8 mouse cellular contexts compared by ENCODE assay signal in genomic region chr5:122779277-122779834, GRCm38 (mm10). TPM values are rescaled to one million over a fixed set of nuclear protein-coding genes. Genes with fewer than 3 reads are reported as not detected.
DNase-seq lines count a peak whose midpoint lies in the region; ATAC-seq and TF ChIP-seq lines count a peak whose summit lies in the region.

Gene Camkk2, minus strand, starts transcription at chr5:122779409.

- peak; percentile 70 for ATAC-seq in embryonic facial prominence, embryonic 11.5 days (replicated peaks; ENCODE audit: insufficient number of reproducible peaks, low FRiP score, low TSS enrichment, low read depth)
- peak; percentile 91 for ATAC-seq in granulocyte monocyte progenitor cell, adult 5-6 weeks (replicated peaks; ENCODE audit: poor library complexity, severe bottlenecking)
- ATAC-seq in intestine, postnatal 0 days: peak; percentile 87
- peak; percentile 65 for ATAC-seq in limb, embryonic 12.5 days (ENCODE audit: insufficient number of reproducible peaks, insufficient read depth, low FRiP score, low TSS enrichment, low read depth)
- ATAC-seq in midbrain, embryonic 14.5 days (ENCODE audit: low FRiP score, low TSS enrichment): peak; percentile 74

- H3K9ac ChIP-seq in embryonic facial prominence, embryonic 11.5 days (replicated peaks; ENCODE audit: low read length): peak within 1 kb of the TSS; percentile 85
- peak within 1 kb of the TSS; percentile 89 for H3K9ac ChIP-seq in intestine, postnatal 0 days (ENCODE audit: low read depth, low read length)
- peak within 1 kb of the TSS; percentile 91 for H3K9ac ChIP-seq in limb, embryonic 12.5 days (replicated peaks)
- peak within 1 kb of the TSS; percentile 84 for H3K9ac ChIP-seq in midbrain, embryonic 14.5 days (replicated peaks; ENCODE audit: low read length)

- peak within 1 kb of the TSS; percentile 90 for H3K4me3 ChIP-seq in embryonic facial prominence, embryonic 11.5 days (ENCODE audit: low read depth, low read length)
- peak within 1 kb of the TSS; percentile 78 for H3K4me3 ChIP-seq in intestine, postnatal 0 days (ENCODE audit: low read depth, low read length)
- H3K4me3 ChIP-seq in limb, embryonic 12.5 days (replicated peaks): peak within 1 kb of the TSS; percentile 93
- H3K4me3 ChIP-seq in midbrain, embryonic 14.5 days (replicated peaks; ENCODE audit: low read depth, low read length): peak within 1 kb of the TSS; percentile 76

- no peaks in the 10 kb centered on the region for H3K9me3 ChIP-seq in embryonic facial prominence, embryonic 11.5 days (replicated peaks; ENCODE audit: control insufficient read depth, low read length)
- H3K9me3 ChIP-seq in intestine, postnatal 0 days (ENCODE audit: control insufficient read depth): no peaks in the 10 kb centered on the region
- no peaks in the 10 kb centered on the region for H3K9me3 ChIP-seq in limb, embryonic 12.5 days
- no peaks in the 10 kb centered on the region for H3K9me3 ChIP-seq in midbrain, embryonic 14.5 days (ENCODE audit: control insufficient read depth, low read length)

- no peaks in the 10 kb centered on the region for H3K27me3 ChIP-seq in embryonic facial prominence, embryonic 11.5 days (ENCODE audit: control insufficient read depth, insufficient read depth, low read length)
- H3K27me3 ChIP-seq in intestine, postnatal 0 days (replicated peaks; ENCODE audit: control insufficient read depth, insufficient read depth, low read length): no peaks in the 10 kb centered on the region
- no peaks in the 10 kb centered on the region for H3K27me3 ChIP-seq in limb, embryonic 12.5 days
- H3K27me3 ChIP-seq in midbrain, embryonic 14.5 days (ENCODE audit: control insufficient read depth, insufficient read depth, low read length): no peaks in the 10 kb centered on the region

- H3K27ac ChIP-seq in embryonic facial prominence, embryonic 11.5 days (replicated peaks; ENCODE audit: low read depth, low read length): peak within 1 kb of the TSS; percentile 41; the same call in 1 of the 2 replicates
- H3K27ac ChIP-seq in intestine, postnatal 0 days (ENCODE audit: low read depth, low read length): peak within 1 kb of the TSS; percentile 64
- H3K27ac ChIP-seq in limb, embryonic 12.5 days: peak within 1 kb of the TSS; percentile 84
- H3K27ac ChIP-seq in midbrain, embryonic 14.5 days (replicated peaks; ENCODE audit: low read depth, low read length): peak within 1 kb of the TSS; percentile 60

- peak; percentile 85 for DNase-seq in layer of hippocampus, adult 11-12 months (ENCODE audit: low spot score)
- no peak for DNase-seq in layer of hippocampus, adult 9-10 months (ENCODE audit: low spot score)
- DNase-seq in embryonic facial prominence, embryonic 11.5 days (ENCODE audit: low spot score): peak; percentile 91
- DNase-seq in midbrain, embryonic 14.5 days: peak; percentile 95
- DNase-seq in spleen, adult 12 weeks (ENCODE audit: low spot score): peak; percentile 73

- peak within 1 kb of the TSS; percentile 90 for H3K4me2 ChIP-seq in embryonic facial prominence, embryonic 11.5 days (ENCODE audit: low read depth, low read length)
- peak within 1 kb of the TSS; percentile 99 for H3K4me2 ChIP-seq in intestine, postnatal 0 days (replicated peaks; ENCODE audit: low read depth)
- peak within 1 kb of the TSS; percentile 92 for H3K4me2 ChIP-seq in limb, embryonic 12.5 days
- H3K4me2 ChIP-seq in midbrain, embryonic 14.5 days (ENCODE audit: low read length): peak within 1 kb of the TSS; percentile 92

- TF ChIP-seq CTCF in intestine, postnatal 0 days (IDR thresholded peaks at IDR 0.05; ENCODE audit: low read depth): no peak

- no peaks in the 10 kb centered on the region for H3K36me3 ChIP-seq in embryonic facial prominence, embryonic 11.5 days (replicated peaks; ENCODE audit: control insufficient read depth, insufficient read depth, low read depth, low read length)
- no peaks in the 10 kb centered on the region; the same call in 1 of the 2 replicates for H3K36me3 ChIP-seq in intestine, postnatal 0 days (ENCODE audit: control insufficient read depth, insufficient read depth)
- no peaks in the 10 kb centered on the region for H3K36me3 ChIP-seq in limb, embryonic 12.5 days
- H3K36me3 ChIP-seq in midbrain, embryonic 14.5 days (ENCODE audit: control insufficient read depth, insufficient read depth, low read length): no peaks in the 10 kb centered on the region

- WGBS in embryonic facial prominence, embryonic 11.5 days: under 1% methylated on average over 49 of the region's 63 CpGs
- WGBS in intestine, postnatal 0 days: under 1% methylated on average over 43 of the region's 63 CpGs
- under 1% methylated on average over 61 of the region's 63 CpGs for WGBS in limb, embryonic 12.5 days
- WGBS in midbrain, embryonic 14.5 days: 0% methylated on average over 60 of the region's 63 CpGs

- H3K4me1 ChIP-seq in embryonic facial prominence, embryonic 11.5 days (ENCODE audit: control insufficient read depth, insufficient read depth, low read length): no peaks in the 10 kb centered on the region
- no peaks in the 10 kb centered on the region for H3K4me1 ChIP-seq in intestine, postnatal 0 days (replicated peaks; ENCODE audit: control insufficient read depth, insufficient read depth, low read length)
- peaks cover 11% of the 10 kb centered on the region for H3K4me1 ChIP-seq in limb, embryonic 12.5 days (replicated peaks)
- H3K4me1 ChIP-seq in midbrain, embryonic 14.5 days (ENCODE audit: control insufficient read depth, insufficient read depth, low read length): 0 out of 2 replicates have a peak, but pooled peaks cover 6% of the 10 kb centered on the region

RNA-seq across cellular contexts. Expression of gene Camkk2, which starts in this region (rescaled TPM):
- 19.0 and 21.0 TPM in 2 replicates for polyA plus RNA-seq in embryonic facial prominence, embryonic 11.5 days (2014; fragmentation: Nextera tagmentation; extraction: Ambion mirVana)
- 46.5 and 59.1 TPM in 2 replicates for total RNA-seq in granulocyte monocyte progenitor cell, adult 5-6 weeks (2014; fragmentation: Nextera tagmentation)
- total RNA-seq in granulocyte monocyte progenitor cell, adult 5-6 weeks (2017): 32.9 and 36.4 TPM in 2 replicates
- polyA plus RNA-seq in intestine, postnatal 0 days (2015; fragmentation: Nextera tagmentation; extraction: Ambion mirVana): 11.0 and 13.4 TPM in 2 replicates
- 37.6 and 38.0 TPM in 2 replicates for polyA plus RNA-seq in limb, embryonic 12.5 days (2016; fragmentation: Nextera tagmentation; extraction: Ambion mirVana)
- 46.0 and 51.7 TPM in 2 replicates for polyA plus RNA-seq in midbrain, embryonic 14.5 days (2014; fragmentation: Nextera tagmentation; extraction: Ambion mirVana)
